ENCODE assay signal across 25 mouse cellular contexts in the genomic region with DNA sequence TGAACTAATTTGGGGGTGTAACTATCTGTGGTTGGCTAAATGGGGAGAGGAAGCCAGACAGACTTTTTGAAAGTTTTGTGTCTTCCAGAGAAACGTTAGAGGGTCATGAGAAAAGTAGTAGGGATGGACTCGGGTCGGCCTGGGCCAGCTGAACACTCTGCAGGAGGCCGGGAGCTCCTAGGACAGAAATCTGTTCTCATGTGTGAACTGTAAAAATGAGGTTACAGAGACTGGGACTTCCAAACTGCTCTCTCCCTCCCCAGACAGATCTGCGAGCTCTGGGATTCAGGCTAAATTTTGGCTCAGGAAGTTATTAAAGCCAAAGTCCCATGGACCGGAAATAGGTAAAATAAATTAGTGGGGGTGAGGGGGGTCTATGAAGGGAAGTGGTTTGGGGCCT.
DNase-seq lines count a peak whose midpoint lies in the region; ATAC-seq and TF ChIP-seq lines count a peak whose summit lies in the region.
"Had no signal": no experiment of that assay in that cellular context is flagged by ENCODE, and none has a peak within 500 bp of the region (broad histone marks: within the 10 kb centered on the region; RNA-seq: fewer than 3 reads in every experiment).

No protein-coding gene starts in this region.

- peaks cover 6% of the 10 kb centered on the region for H3K4me1 ChIP-seq in heart, adult 2 months (ENCODE audit: control insufficient read depth, insufficient read depth, low read length)
- no peaks in the 10 kb centered on the region for H3K4me1 ChIP-seq in kidney, postnatal 0 days (replicated peaks; ENCODE audit: insufficient read depth, low read length)
- peaks cover 14% of the 10 kb centered on the region for H3K4me1 ChIP-seq in kidney, embryonic 16.5 days (ENCODE audit: insufficient read depth, low read length)
- 0 out of 2 replicates have a peak, but pooled peaks cover 4% of the 10 kb centered on the region for H3K4me1 ChIP-seq in heart, embryonic 15.5 days (replicated peaks)
- H3K4me1 ChIP-seq in limb, embryonic 12.5 days (replicated peaks): peaks cover 22% of the 10 kb centered on the region
- H3K4me1 ChIP-seq: forebrain, embryonic 15.5 days had no signal

- H3K4me3 ChIP-seq in heart, adult 2 months: no peak overlapping the region
- no peak overlapping the region for H3K4me3 ChIP-seq in kidney, postnatal 0 days (replicated peaks; ENCODE audit: low read depth, low read length)
- H3K4me3 ChIP-seq in kidney, embryonic 16.5 days (ENCODE audit: low read length): no peak overlapping the region
- H3K4me3 ChIP-seq in heart, embryonic 15.5 days: no peak overlapping the region
- no peak overlapping the region for H3K4me3 ChIP-seq in limb, embryonic 12.5 days (replicated peaks)
- H3K4me3 ChIP-seq: embryonic facial prominence, embryonic 10.5 days; forebrain, embryonic 15.5 days; left cerebral cortex, adult 2 months; lung, embryonic 15.5 days; midbrain, embryonic 10.5 days had no signal

- no peak for ATAC-seq in kidney, postnatal 0 days (replicated peaks; ENCODE audit: low FRiP score, low read depth)
- no peak for ATAC-seq in kidney, embryonic 16.5 days (ENCODE audit: low FRiP score, low TSS enrichment)
- ATAC-seq in heart, embryonic 15.5 days (replicated peaks; ENCODE audit: insufficient number of reproducible peaks, insufficient read depth, low FRiP score, low read depth): no peak
- ATAC-seq in limb, embryonic 12.5 days (ENCODE audit: insufficient number of reproducible peaks, insufficient read depth, low FRiP score, low TSS enrichment, low read depth): no peak
- ATAC-seq: CD4-positive, CD25-positive, alpha-beta regulatory T cell, adult 4 months; forebrain, embryonic 15.5 days; inflammation-experienced regulatory T-cells, adult 6 months had no signal

- no peak overlapping the region for H3K9ac ChIP-seq in heart, adult 2 months (ENCODE audit: low read depth, low read length)
- no peak overlapping the region for H3K9ac ChIP-seq in kidney, postnatal 0 days (ENCODE audit: low read depth, low read length)
- no peak overlapping the region for H3K9ac ChIP-seq in kidney, embryonic 16.5 days (replicated peaks; ENCODE audit: low read length)
- H3K9ac ChIP-seq in heart, embryonic 15.5 days: no peak overlapping the region
- no peak overlapping the region for H3K9ac ChIP-seq in limb, embryonic 12.5 days (replicated peaks)
- H3K9ac ChIP-seq: forebrain, embryonic 15.5 days; hindbrain, embryonic 14.5 days; liver, embryonic 14.5 days; lung, embryonic 15.5 days had no signal

- DNase-seq in heart, adult 2 months: no peak
- no peak for DNase-seq in heart, postnatal 10 days
- peak; percentile 43 for DNase-seq in kidney, postnatal 0 days (ENCODE audit: low spot score)
- DNase-seq in layer of hippocampus, adult 18-20 months (ENCODE audit: low spot score in 2 of 2): no peak
- no peak for DNase-seq in adrenal gland, postnatal 14 days
- DNase-seq: adrenal gland, postnatal 25 days; cerebellum, adult 9-10 months; gastrocnemius, postnatal 14 days; kidney, adult 18-20 months; kidney, postnatal 4 days; layer of hippocampus, adult 9-11 months; left cerebral cortex, postnatal 4 days; thymus, adult 2 months had no signal

- WGBS in heart, adult 2 months: 58% methylated on average over 6 of the region's 6 CpGs
- WGBS in kidney, postnatal 0 days: 47% methylated on average over 6 of the region's 6 CpGs
- 35% methylated on average over 6 of the region's 6 CpGs for WGBS in kidney, embryonic 16.5 days
- WGBS in heart, embryonic 15.5 days: 66% methylated on average over 6 of the region's 6 CpGs
- 33% methylated on average over 6 of the region's 6 CpGs for WGBS in limb, embryonic 12.5 days

- H3K27ac ChIP-seq in heart, adult 2 months: peak overlapping the region; percentile 23; the same call in 1 of the 2 replicates
- H3K27ac ChIP-seq in kidney, postnatal 0 days: no peak overlapping the region
- no peak overlapping the region for H3K27ac ChIP-seq in kidney, embryonic 16.5 days (ENCODE audit: low read length)
- H3K27ac ChIP-seq in heart, embryonic 15.5 days: peak overlapping the region; percentile 61
- peak overlapping the region; percentile 72 for H3K27ac ChIP-seq in limb, embryonic 12.5 days
- H3K27ac ChIP-seq: embryonic facial prominence, embryonic 10.5 days; forebrain, embryonic 15.5 days; hindbrain, embryonic 14.5 days; left cerebral cortex, adult 2 months; liver, embryonic 14.5 days; lung, embryonic 15.5 days; midbrain, embryonic 10.5 days had no signal

- no peak for TF ChIP-seq CTCF in heart, adult 2 months (IDR thresholded peaks at IDR 0.05)
- no peak for TF ChIP-seq CTCF in kidney, postnatal 0 days (IDR thresholded peaks at IDR 0.05; ENCODE audit: low read depth)

- no peak for TF ChIP-seq POLR2A in heart, adult 2 months (IDR thresholded peaks at IDR 0.05; ENCODE audit: insufficient read depth, low read depth, low read length)

- H3K79me2 ChIP-seq in heart, adult 2 months (replicated peaks; ENCODE audit: control insufficient read depth, insufficient read depth, low read length): no peaks in the 10 kb centered on the region

- H3K4me2 ChIP-seq in kidney, postnatal 0 days (ENCODE audit: low read length): no peak overlapping the region
- H3K4me2 ChIP-seq in kidney, embryonic 16.5 days (replicated peaks; ENCODE audit: low read depth, low read length): no peak overlapping the region
- H3K4me2 ChIP-seq in heart, embryonic 15.5 days: no peak overlapping the region
- H3K4me2 ChIP-seq in limb, embryonic 12.5 days: no peak overlapping the region
- H3K4me2 ChIP-seq: forebrain, embryonic 15.5 days; hindbrain, embryonic 14.5 days; lung, embryonic 15.5 days had no signal

- no peaks in the 10 kb centered on the region for H3K27me3 ChIP-seq in heart, adult 2 months (ENCODE audit: control insufficient read depth, insufficient read depth, low read length)
- no peaks in the 10 kb centered on the region for H3K27me3 ChIP-seq in kidney, postnatal 0 days (ENCODE audit: insufficient read depth, low read length)
- H3K27me3 ChIP-seq in kidney, embryonic 16.5 days (ENCODE audit: insufficient read depth, low read length): no peaks in the 10 kb centered on the region
- no peaks in the 10 kb centered on the region for H3K27me3 ChIP-seq in heart, embryonic 15.5 days
- H3K27me3 ChIP-seq in limb, embryonic 12.5 days: no peaks in the 10 kb centered on the region
- H3K27me3 ChIP-seq: forebrain, embryonic 15.5 days had no signal

- no peaks in the 10 kb centered on the region for H3K9me3 ChIP-seq in kidney, postnatal 0 days (replicated peaks; ENCODE audit: low read length)
- no peaks in the 10 kb centered on the region for H3K9me3 ChIP-seq in kidney, embryonic 16.5 days (ENCODE audit: low read length)
- H3K9me3 ChIP-seq in heart, embryonic 15.5 days (replicated peaks): no peaks in the 10 kb centered on the region
- H3K9me3 ChIP-seq in limb, embryonic 12.5 days: no peaks in the 10 kb centered on the region
- H3K9me3 ChIP-seq: embryonic facial prominence, embryonic 10.5 days; forebrain, embryonic 15.5 days; lung, embryonic 15.5 days; midbrain, embryonic 10.5 days had no signal

- H3K36me3 ChIP-seq in heart, adult 2 months (ENCODE audit: control insufficient read depth, insufficient read depth, low read length): no peaks in the 10 kb centered on the region
- H3K36me3 ChIP-seq in kidney, postnatal 0 days (ENCODE audit: insufficient read depth, low read length): peaks cover 32% of the 10 kb centered on the region
- peaks cover 17% of the 10 kb centered on the region for H3K36me3 ChIP-seq in kidney, embryonic 16.5 days (ENCODE audit: insufficient read depth, low read length)
- peaks cover 51% of the 10 kb centered on the region for H3K36me3 ChIP-seq in heart, embryonic 15.5 days
- H3K36me3 ChIP-seq in limb, embryonic 12.5 days: peaks cover 50% of the 10 kb centered on the region
- H3K36me3 ChIP-seq: forebrain, embryonic 15.5 days had no signal

- intact Hi-C loops in heart, adult 2 months (cut with DNase I): loop anchor here (5.0 kb wide), 1 partner anchor 47 kb away; no protein-coding TSS in a partner anchor
- intact Hi-C loops in heart, postnatal 10 days (cut with DNase I): no loop called here

- no peak for TF ChIP-seq EP300 in heart, adult 2 months (IDR thresholded peaks at IDR 0.05; ENCODE audit: insufficient read depth, low read depth, low read length)

Comparison
In these comparisons a context has a peak if more than half of its experiments do, and no peak if none do; other contexts are left out.
1. H3K27ac ChIP-seq: peak in heart, adult 2 months (single experiment), heart, embryonic 15.5 days (single experiment) and limb, embryonic 12.5 days (single experiment); none in kidney, postnatal 0 days (single experiment) and kidney, embryonic 16.5 days (single experiment).